Mouse (Mus musculus): ENCODE measurements around the gene Aqp3.
"Not testable (repeated sequence)": the region's sequence is repeated elsewhere in the genome, so short reads cannot be mapped to it uniquely, and the experiment has no call there.

Aqp3 gene

GRCm38 (mm10) chr4:41102901-41103300 is 4.9 kb upstream of the Aqp3 start:
- no peak for DNase-seq (ENCODE audit: low spot score)

GRCm38 (mm10) chr4:41100986-41101385 is 3.0 kb upstream of the Aqp3 start:
- no peak for DNase-seq (ENCODE audit: low spot score)

- no peak for DNase-seq (ENCODE audit: low spot score)
These were observed 581 bp upstream of the Aqp3 start for GRCm38 (mm10) chr4:41098577-41098951.

GRCm38 (mm10) chr4:41097381-41097780 is 602 bp downstream of the Aqp3 start:
- no peak for DNase-seq (ENCODE audit: low spot score)

GRCm38 (mm10) chr4:41096794-41097193 is 1.2 kb downstream of the Aqp3 start:
- no peak for DNase-seq (ENCODE audit: low spot score)

- no peak for DNase-seq (ENCODE audit: low spot score)
These were observed 1.8 kb downstream of the Aqp3 start for GRCm38 (mm10) chr4:41096169-41096568.

- DNase-seq (ENCODE audit: low spot score): no peak
These were observed 3.6 kb downstream of the Aqp3 start for GRCm38 (mm10) chr4:41094361-41094760.

- DNase-seq (ENCODE audit: low spot score): no peak
These were observed 5.0 kb downstream of the Aqp3 start for GRCm38 (mm10) chr4:41092958-41093357.

GRCm38 (mm10) chr4:41091391-41091790 is 6.6 kb downstream of the Aqp3 start:
- no peak for DNase-seq (ENCODE audit: low spot score)

GRCm38 (mm10) chr4:41089705-41090104 is 8.3 kb downstream of the Aqp3 start:
- no peak for DNase-seq (ENCODE audit: low spot score)

GRCm38 (mm10) chr4:41089189-41089588 is 8.8 kb downstream of the Aqp3 start:
- DNase-seq (ENCODE audit: low spot score): no peak

GRCm38 (mm10) chr4:41087459-41088298 is 10.3 kb downstream of the Aqp3 start:
- DNase-seq (ENCODE audit: low spot score): no peak

GRCm38 (mm10) chr4:41086947-41087346 is 11.0 kb downstream of the Aqp3 start:
- no peak for DNase-seq (ENCODE audit: low spot score)

GRCm38 (mm10) chr4:41084819-41085218 is 13.2 kb downstream of the Aqp3 start:
- DNase-seq (ENCODE audit: low spot score): no peak

GRCm38 (mm10) chr4:41082803-41083202 is 15.2 kb downstream of the Aqp3 start:
- not testable (repeated sequence) for DNase-seq (ENCODE audit: low spot score)

- no peak for DNase-seq (ENCODE audit: low spot score)
These were observed 16.2 kb downstream of the Aqp3 start for GRCm38 (mm10) chr4:41081733-41082132.

GRCm38 (mm10) chr4:41078726-41079125 is 19.3 kb downstream of the Aqp3 start:
- no peak for DNase-seq (ENCODE audit: low spot score)

- DNase-seq (ENCODE audit: low spot score): no peak
These were observed 23.5 kb downstream of the Aqp3 start for GRCm38 (mm10) chr4:41074461-41074860.

GRCm38 (mm10) chr4:41073008-41073817 is 24.8 kb downstream of the Aqp3 start:
- DNase-seq (ENCODE audit: low spot score): no peak

- DNase-seq (ENCODE audit: low spot score): no peak
These were observed 26.2 kb downstream of the Aqp3 start for GRCm38 (mm10) chr4:41071500-41072429.

- no peak for DNase-seq (ENCODE audit: low spot score)
These were observed 32.8 kb downstream of the Aqp3 start for GRCm38 (mm10) chr4:41065196-41065595.

Measured in ovary, postnatal 10 days (tissue).